Mouse (Mus musculus) megakaryocyte, embryonic 14.5 days (primary cell): Measurements from ENCODE around the gene Rbx1.

ENCODE experiments used
- FLI1 ChIP-seq: IDR thresholded peaks from 2 replicates; pipeline ENCODE4 v1.6.1; 2012; ENCODE audit warnings: low read length, inconsistent platforms, mixed read lengths
- GATA1 ChIP-seq: IDR thresholded peaks from 3 replicates; pipeline ENCODE4 v1.6.1; 2012; ENCODE audit warnings: mixed read lengths, low read length, inconsistent platforms, borderline replicate concordance

DNA sequence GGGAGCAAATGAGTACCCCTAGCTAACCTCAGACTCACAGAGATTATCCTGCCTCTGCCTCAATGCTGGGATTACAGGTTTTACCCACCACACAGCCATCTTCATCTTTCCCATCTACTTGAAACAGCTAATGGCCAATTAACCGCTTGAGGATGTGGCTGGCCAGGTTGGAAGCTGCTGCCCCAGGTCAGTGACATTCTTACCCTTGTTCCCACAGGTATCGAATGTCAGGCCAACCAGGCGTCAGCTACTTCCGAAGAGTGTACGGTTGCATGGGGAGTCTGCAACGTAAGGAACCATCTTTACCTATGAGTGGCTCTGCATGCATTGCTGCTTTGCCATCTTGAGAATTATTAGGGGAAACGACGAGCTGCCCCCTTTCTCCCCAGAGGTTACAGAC, 4.6 kb downstream of the Rbx1 start:
- no peak for TF ChIP-seq GATA1
- no peak for TF ChIP-seq FLI1
